Mouse (Mus musculus) CH12.LX (cell line): Measurements from ENCODE around the gene Sh3bp5.
A peak's percentile ranks its signal among the peaks of the same experiment; 100 is the strongest.

Source experiments
- CTCF ChIP-seq, 2 experiments: IDR thresholded peaks in 1 of 2; conservative IDR thresholded peaks in 1 of 2; 2 replicates each; pipeline ENCODE4 v1.5.1; 2011 to 2012; ENCODE audit warnings: low read depth in 2 of 2, low read length in 2 of 2, improper control_type of control experiment in 1 of 2, inconsistent platforms in 1 of 2, mild to moderate bottlenecking in 1 of 2, moderate library complexity in 1 of 2
- ELF1 ChIP-seq: IDR thresholded peaks from 2 replicates; pipeline ENCODE4 v1.6.1; 2014; ENCODE audit warnings: low read depth, mild to moderate bottlenecking, inconsistent platforms, low read length, improper control_type of control experiment
- JUND ChIP-seq: conservative IDR thresholded peaks from 2 replicates; pipeline ENCODE4 v1.6.1; 2011; ENCODE audit warnings: low read depth, low read length, improper control_type of control experiment
- POLR2A ChIP-seq: IDR thresholded peaks from 2 replicates; pipeline ENCODE4 v1.6.1; 2011; ENCODE audit warnings: low read depth, mild to moderate bottlenecking, improper control_type of control experiment, low read length
- RCOR1 ChIP-seq: conservative IDR thresholded peaks from 2 replicates; pipeline ENCODE4 v1.6.1; 2012; ENCODE audit warnings: low read depth, mild to moderate bottlenecking, inconsistent platforms, low read length, improper control_type of control experiment
- USF1 ChIP-seq: IDR thresholded peaks from 2 replicates; pipeline ENCODE4 v1.6.1; 2014; ENCODE audit warnings: low read depth, mild to moderate bottlenecking, inconsistent platforms, low read length, improper control_type of control experiment
- ZC3H11A ChIP-seq: IDR thresholded peaks from 2 replicates; pipeline ENCODE4 v1.6.1; 2012; ENCODE audit warnings: low read depth, mild to moderate bottlenecking, inconsistent platforms, low read length, improper control_type of control experiment
- ZNF384 ChIP-seq: IDR thresholded peaks from 2 replicates; pipeline ENCODE4 v1.6.1; 2012; ENCODE audit warnings: low read depth, low read length, improper control_type of control experiment, inconsistent platforms

DNA sequence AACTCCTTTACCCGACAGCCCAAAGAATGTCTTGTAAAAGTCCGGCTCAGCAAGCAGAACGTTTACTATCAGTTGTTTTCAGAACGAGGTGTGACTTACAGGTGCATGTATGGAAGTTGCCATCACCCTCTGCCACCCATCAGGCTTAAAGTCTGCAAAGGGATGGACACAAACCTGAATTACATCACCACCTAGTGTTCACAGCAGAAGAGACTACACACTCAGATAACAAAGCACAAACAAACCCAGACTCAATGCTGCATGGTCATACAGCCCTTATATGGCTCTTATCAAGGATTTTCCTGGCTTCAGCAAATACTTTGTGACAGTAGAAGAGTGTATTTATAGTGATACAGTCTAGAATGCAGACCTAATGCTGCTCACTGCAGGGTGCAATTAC lies 108.2 kb downstream of the Sh3bp5 start:
- peak in 1 of 2 experiments; percentile 68; a peak in 2 of 4 replicates for TF ChIP-seq CTCF (conservative IDR thresholded peaks at IDR 0.05 in 1 of 2, IDR thresholded peaks at IDR 0.05 in 1 of 2; ENCODE audit: low read depth in 2 of 2, low read length in 2 of 2)
- no peak for TF ChIP-seq USF1
- TF ChIP-seq ELF1: no peak
- TF ChIP-seq RCOR1: no peak
- no peak for TF ChIP-seq POLR2A
- no peak for TF ChIP-seq ZNF384
- TF ChIP-seq ZC3H11A: no peak
- no peak for TF ChIP-seq JUND
